Comparison of ENCODE assay signal across 12 mouse cellular contexts in the genomic region with DNA sequence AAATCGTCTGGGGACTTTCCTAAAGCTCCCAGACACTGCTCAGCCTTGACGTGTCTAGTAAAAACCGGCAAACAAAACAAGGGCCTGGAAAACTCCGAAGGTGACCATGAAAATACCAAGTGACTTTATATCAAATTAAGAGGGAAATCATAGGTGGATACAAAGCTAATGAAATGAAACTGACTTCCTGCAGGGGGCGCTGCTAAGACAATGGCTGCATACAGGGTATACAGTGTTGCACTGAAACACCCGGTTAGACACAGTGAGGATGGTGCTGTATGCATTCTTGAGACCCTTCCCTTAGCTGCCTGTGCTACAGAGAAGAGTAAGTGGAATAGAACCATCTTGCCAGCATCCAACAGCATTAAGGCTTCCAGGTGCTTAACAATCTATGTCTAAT.
DNase-seq lines count a peak whose midpoint lies in the region; ATAC-seq and TF ChIP-seq lines count a peak whose summit lies in the region.
"Had no signal": no experiment of that assay in that cellular context is flagged by ENCODE, and none has a peak within 500 bp of the region (broad histone marks: within the 10 kb centered on the region; RNA-seq: fewer than 3 reads in every experiment).

No protein-coding gene starts in this region.

- no peaks in the 10 kb centered on the region for H3K4me1 ChIP-seq in kidney, postnatal 0 days (replicated peaks; ENCODE audit: insufficient read depth, low read length)
- peaks cover 2% of the 10 kb centered on the region; the same call in 1 of the 2 replicates for H3K4me1 ChIP-seq in kidney, embryonic 14.5 days (ENCODE audit: control insufficient read depth, insufficient read depth, low read length)
- H3K4me1 ChIP-seq in forebrain, embryonic 16.5 days (replicated peaks; ENCODE audit: control insufficient read depth, insufficient read depth, low read length) = peaks cover 12% of the 10 kb centered on the region
- H3K4me1 ChIP-seq: intestine, embryonic 15.5 days; liver, embryonic 13.5 days had no signal

- no peaks in the 10 kb centered on the region for H3K36me3 ChIP-seq in kidney, postnatal 0 days (ENCODE audit: insufficient read depth, low read length)
- H3K36me3 ChIP-seq in kidney, embryonic 14.5 days (ENCODE audit: control insufficient read depth, insufficient read depth, low read length) = no peaks in the 10 kb centered on the region
- H3K36me3 ChIP-seq in forebrain, embryonic 16.5 days (ENCODE audit: control insufficient read depth, insufficient read depth) = no peaks in the 10 kb centered on the region
- H3K36me3 ChIP-seq: intestine, embryonic 15.5 days; liver, embryonic 13.5 days had no signal

- ATAC-seq in kidney, postnatal 0 days (replicated peaks; ENCODE audit: low FRiP score, low read depth) = no peak
- ATAC-seq in kidney, embryonic 14.5 days (ENCODE audit: low FRiP score, low TSS enrichment) = no peak
- no peak for ATAC-seq in forebrain, embryonic 16.5 days
- ATAC-seq: intestine, embryonic 15.5 days had no signal

- H3K27me3 ChIP-seq in kidney, postnatal 0 days (ENCODE audit: insufficient read depth, low read length) = no peaks in the 10 kb centered on the region
- no peaks in the 10 kb centered on the region for H3K27me3 ChIP-seq in kidney, embryonic 14.5 days (ENCODE audit: control insufficient read depth, insufficient read depth, low read length)
- H3K27me3 ChIP-seq in forebrain, embryonic 16.5 days (replicated peaks; ENCODE audit: control insufficient read depth, insufficient read depth, low read length) = no peaks in the 10 kb centered on the region
- H3K27me3 ChIP-seq: intestine, embryonic 15.5 days; liver, embryonic 13.5 days had no signal

- peak; percentile 4 for DNase-seq in cerebellum, adult 11 months
- no peak for DNase-seq in cerebellum, adult 9-11 months
- no peak for DNase-seq in kidney, postnatal 0 days (ENCODE audit: low spot score)
- peak; percentile 16 for DNase-seq in urinary bladder, postnatal 14 days (ENCODE audit: low spot score)
- DNase-seq in urinary bladder, adult 2 months (ENCODE audit: low spot score) = no peak
- DNase-seq in neural tube, embryonic 10.5 days (ENCODE audit: extremely low spot score, low spot score) = no peak
- DNase-seq: B cell, adult 2 months; liver, embryonic 13.5 days had no signal

- no peak overlapping the region for H3K27ac ChIP-seq in kidney, postnatal 0 days
- H3K27ac ChIP-seq in kidney, embryonic 14.5 days (ENCODE audit: low read depth, low read length) = no peak overlapping the region
- H3K27ac ChIP-seq in forebrain, embryonic 16.5 days (ENCODE audit: low read length) = no peak overlapping the region
- H3K27ac ChIP-seq: intestine, embryonic 15.5 days; liver, embryonic 13.5 days had no signal

- H3K9me3 ChIP-seq in kidney, postnatal 0 days (replicated peaks; ENCODE audit: low read length) = no peaks in the 10 kb centered on the region
- H3K9me3 ChIP-seq in kidney, embryonic 14.5 days (ENCODE audit: control insufficient read depth, low read length) = no peaks in the 10 kb centered on the region
- H3K9me3 ChIP-seq in forebrain, embryonic 16.5 days (ENCODE audit: control insufficient read depth, low read length) = no peaks in the 10 kb centered on the region
- H3K9me3 ChIP-seq: intestine, embryonic 15.5 days; liver, embryonic 13.5 days had no signal

- no peak overlapping the region for H3K4me2 ChIP-seq in kidney, postnatal 0 days (ENCODE audit: low read length)
- H3K4me2 ChIP-seq in kidney, embryonic 14.5 days (replicated peaks; ENCODE audit: low read depth, low read length) = no peak overlapping the region
- H3K4me2 ChIP-seq in forebrain, embryonic 16.5 days (ENCODE audit: low read length) = no peak overlapping the region
- H3K4me2 ChIP-seq: intestine, embryonic 15.5 days; liver, embryonic 13.5 days had no signal

- peak; percentile 53 for TF ChIP-seq CTCF in kidney, postnatal 0 days (IDR thresholded peaks at IDR 0.05; ENCODE audit: low read depth)

- WGBS in kidney, postnatal 0 days = 56% methylated on average over 6 of the region's 6 CpGs
- WGBS in kidney, embryonic 14.5 days = 59% methylated on average over 6 of the region's 6 CpGs
- WGBS in forebrain, embryonic 16.5 days = 59% methylated on average over 6 of the region's 6 CpGs

- no peak overlapping the region for H3K4me3 ChIP-seq in kidney, postnatal 0 days (replicated peaks; ENCODE audit: low read depth, low read length)
- no peak overlapping the region for H3K4me3 ChIP-seq in kidney, embryonic 14.5 days (ENCODE audit: low read length)
- H3K4me3 ChIP-seq in forebrain, embryonic 16.5 days (replicated peaks; ENCODE audit: low read length) = no peak overlapping the region
- H3K4me3 ChIP-seq: intestine, embryonic 15.5 days; liver, embryonic 13.5 days; myocyte had no signal

- no peak overlapping the region for H3K9ac ChIP-seq in kidney, postnatal 0 days (ENCODE audit: low read depth, low read length)
- no peak overlapping the region for H3K9ac ChIP-seq in kidney, embryonic 14.5 days (ENCODE audit: low read depth, low read length)
- no peak overlapping the region for H3K9ac ChIP-seq in forebrain, embryonic 16.5 days (replicated peaks; ENCODE audit: low read depth, low read length)
- H3K9ac ChIP-seq: intestine, embryonic 15.5 days; liver, embryonic 13.5 days had no signal

Comparison
In these comparisons a context has a peak if more than half of its experiments do, and no peak if none do; other contexts are left out.
1. DNase-seq: peak in cerebellum, adult 11 months (single experiment) and urinary bladder, postnatal 14 days (single experiment); none in cerebellum, adult 9-11 months (single experiment), kidney, postnatal 0 days (single experiment), urinary bladder, adult 2 months (single experiment) and neural tube, embryonic 10.5 days (single experiment).